Mouse (Mus musculus) embryonic fibroblast, embryonic 13.5 days (primary cell): Measurements from ENCODE around the gene Hs3st5.

Experiments used
- CTCF ChIP-seq: IDR thresholded peaks from 2 replicates; pipeline ENCODE4 v1.5.1; 2011; ENCODE audit warnings: mild to moderate bottlenecking, control low read depth, low read length, moderate library complexity, borderline replicate concordance; ENCODE audit not compliant: insufficient read depth
- POLR2A ChIP-seq: IDR thresholded peaks from 2 replicates; pipeline ENCODE4 v1.6.1; 2011; ENCODE audit warnings: low read depth, mild to moderate bottlenecking, control low read depth, low read length, moderate library complexity

- no peak for TF ChIP-seq CTCF
- no peak for TF ChIP-seq POLR2A
Measured at GRCm38 (mm10) chr10:36554941-36555888, 48.6 kb downstream of the Hs3st5 start.
